Mouse (Mus musculus) left cerebral cortex, adult 9 months (tissue): ENCODE data around the gene Arrb1.
"Not testable (repeated sequence)": the region's sequence is repeated elsewhere in the genome, so short reads cannot be mapped to it uniquely, and the experiment has no call there.

Experiments
- DNase-seq, 2 experiments: peaks; one replicate each; pipeline ENCODE4 v3.0.0; 2022; ENCODE audit warnings: low spot score in 2 of 2

Gene Arrb1

GRCm38 (mm10) chr7:99534901-99535735, at the start of gene Arrb1:
TSS of gene Arrb1 (plus strand) at chr7:99535466.
- peak in 1 of 2 experiments; percentile 75 for DNase-seq

GRCm38 (mm10) chr7:99489708-99490107, 45.6 kb upstream of the Arrb1 start:
- no peak for DNase-seq

- DNase-seq = no peak
Measured at GRCm38 (mm10) chr7:99499128-99499527, 36.1 kb upstream of the Arrb1 start.

- DNase-seq = peak; percentile 36 to 89
Measured at GRCm38 (mm10) chr7:99500201-99500600, 35.1 kb upstream of the Arrb1 start.

- no peak for DNase-seq
Measured at GRCm38 (mm10) chr7:99500655-99501054, 34.6 kb upstream of the Arrb1 start.

- DNase-seq = no peak
Measured at GRCm38 (mm10) chr7:99501148-99501547, 34.1 kb upstream of the Arrb1 start.

- DNase-seq = no peak
Measured at GRCm38 (mm10) chr7:99504556-99504955, 30.7 kb upstream of the Arrb1 start.

GRCm38 (mm10) chr7:99508187-99508586, 27.1 kb upstream of the Arrb1 start:
- DNase-seq = not testable (repeated sequence)

GRCm38 (mm10) chr7:99510087-99510501, 25.2 kb upstream of the Arrb1 start:
- peak; percentile 59 to 66 for DNase-seq

- DNase-seq = no peak
Measured at GRCm38 (mm10) chr7:99516092-99516813, 19.0 kb upstream of the Arrb1 start.

- DNase-seq = no peak
Measured at GRCm38 (mm10) chr7:99516814-99517157, 18.5 kb upstream of the Arrb1 start.

- DNase-seq = no peak
Measured at GRCm38 (mm10) chr7:99518954-99519644, 16.2 kb upstream of the Arrb1 start.

- no peak for DNase-seq
Measured at GRCm38 (mm10) chr7:99523121-99523520, 12.1 kb upstream of the Arrb1 start.

- no peak for DNase-seq
Measured at GRCm38 (mm10) chr7:99523837-99524236, 11.4 kb upstream of the Arrb1 start.

- no peak for DNase-seq
Measured at GRCm38 (mm10) chr7:99528547-99528946, 6.7 kb upstream of the Arrb1 start.

GRCm38 (mm10) chr7:99529410-99529809, 5.9 kb upstream of the Arrb1 start:
- DNase-seq = peak in 1 of 2 experiments; percentile 67

GRCm38 (mm10) chr7:99531408-99531970, 3.8 kb upstream of the Arrb1 start:
- DNase-seq = no peak

GRCm38 (mm10) chr7:99532526-99532925, 2.7 kb upstream of the Arrb1 start:
- DNase-seq = no peak

GRCm38 (mm10) chr7:99533600-99533999, 1.7 kb upstream of the Arrb1 start:
- no peak for DNase-seq

- no peak for DNase-seq
Measured at GRCm38 (mm10) chr7:99534501-99534900, 765 bp upstream of the Arrb1 start.

GRCm38 (mm10) chr7:99535741-99536501, 655 bp downstream of the Arrb1 start:
- DNase-seq = peak in 1 of 2 experiments; percentile 61
